Mouse (Mus musculus): ENCODE results near the gene Plb1.

- TF ChIP-seq CTCF (IDR thresholded peaks at IDR 0.05; ENCODE audit: control insufficient read depth, insufficient read depth, low read length), result no peak
- no peak for TF ChIP-seq POLR2A (IDR thresholded peaks at IDR 0.05; ENCODE audit: borderline replicate concordance, control insufficient read depth, low read depth, low read length)
Observed at GRCm38 (mm10) chr5:32353280-32353679, 120.8 kb downstream of the Plb1 start.

All from bone marrow, adult 2 months (tissue).